Mouse (Mus musculus) stomach, postnatal 0 days (tissue): ENCODE measurements around the gene Sept10.

Experiments used
- CTCF ChIP-seq: IDR thresholded peaks from 2 replicates; pipeline ENCODE4 v1.5.1; 2016; ENCODE audit warnings: antibody characterized with exemption, low read depth, mild to moderate bottlenecking, moderate library complexity
- EP300 ChIP-seq: optimal IDR thresholded peaks from 2 replicates; pipeline ENCODE3; 2016; ENCODE audit warnings: antibody characterized with exemption

- no peak for TF ChIP-seq CTCF
- no peak for TF ChIP-seq EP300
Observed at GRCm38 (mm10) chr10:59225137-59225536, 3.5 kb upstream of the Sept10 start.
